Mouse (Mus musculus) midbrain, embryonic 16.5 days (tissue): ENCODE data around the gene Tnpo3. TPM values are rescaled to one million over a fixed set of nuclear protein-coding genes. Genes with fewer than 3 reads are reported as not detected.
A peak's percentile ranks its signal among the peaks of the same experiment; 100 is the strongest.

Experiments used
- ATAC-seq: fragments of 200-750 bp; cut with Nextera tagmentation; 2 replicates; pipeline ENCODE4 v1.8.0; 2017; ENCODE audit warnings: moderate TSS enrichment
- H3K27ac ChIP-seq: fragments of 300-500 bp; sonication (generic); 2 replicates; pipeline ENCODE4 v1.5.1; 2014; ENCODE audit warnings: mild to moderate bottlenecking, low read length, mixed read lengths
- H3K27me3 ChIP-seq: fragments of 300-500 bp; sonication (generic); 2 replicates; pipeline ENCODE4 v1.6.1; 2014; ENCODE audit warnings: low read depth, low read length, mixed read lengths; ENCODE audit not compliant: control insufficient read depth, insufficient read depth
- H3K36me3 ChIP-seq: fragments of 300-500 bp; sonication (generic); 2 replicates; pipeline ENCODE4 v1.6.1; 2014; ENCODE audit warnings: mild to moderate bottlenecking, low read length, moderate library complexity, mixed read lengths; ENCODE audit not compliant: control insufficient read depth, insufficient read depth
- H3K4me1 ChIP-seq: fragments of 300-500 bp; sonication (generic); 2 replicates; pipeline ENCODE4 v1.6.1; 2014; ENCODE audit warnings: mild to moderate bottlenecking, low read length, mixed read lengths; ENCODE audit not compliant: control insufficient read depth, insufficient read depth
- H3K4me2 ChIP-seq: fragments of 300-500 bp; sonication (generic); 2 replicates; pipeline ENCODE4 v1.6.1; 2014; ENCODE audit warnings: mild to moderate bottlenecking, low read length, mixed read lengths
- H3K4me3 ChIP-seq: fragments of 300-500 bp; sonication (generic); 2 replicates; pipeline ENCODE4 v1.5.1; 2014; ENCODE audit warnings: low read depth, mild to moderate bottlenecking, low read length, moderate library complexity, mixed read lengths
- H3K9ac ChIP-seq: fragments of 300-500 bp; sonication (generic); 2 replicates; pipeline ENCODE4 v1.6.1; 2014; ENCODE audit warnings: low read depth, low read length, mixed read lengths
- H3K9me3 ChIP-seq: fragments of 300-500 bp; sonication (generic); replicated peaks from 2 replicates; pipeline ENCODE4 v1.6.1; 2014; ENCODE audit warnings: mild to moderate bottlenecking, low read length, mixed read lengths; ENCODE audit not compliant: control insufficient read depth, poor library complexity, severe bottlenecking
- WGBS: fragments of 180-500 bp; shearing (Covaris S2); extraction: QIAGEN DNeasy Blood & Tissue Kit; methylation state at CpG from one replicate; pipeline ENCODE4 v1.1.7; 2014; 5-methylcytosine and 5-hydroxymethylcytosine counted together
- polyA plus RNA-seq: library from polyadenylated mRNA; unstranded; fragments of >200 nt; fragmentation: Nextera tagmentation; extraction: Ambion mirVana; gene quantifications from 2 replicates; pipeline ENCODE4 v1.2.1, GENCODE M21; 2015

Gene Tnpo3
- polyA plus RNA-seq, 1 experiment from 2014 or later = 92.5 TPM

GRCm38 (mm10) chr6:29506834-29507233 lies 102.9 kb downstream of the Tnpo3 start:
- 26% methylated on average over 8 of the region's 8 CpGs for WGBS
- Histone ChIP-seq H3K36me3 (no peaks in the 10 kb centered on the region), H3K9me3 (no peaks in the 10 kb centered on the region), H3K4me1 (0 out of 2 replicates have a peak, but pooled peaks cover 4% of the 10 kb centered on the region), H3K9ac (peak overlapping the region; percentile 11; the same call in 1 of the 2 replicates), H3K27me3 (peaks cover 15% of the 10 kb centered on the region), H3K4me3 (peak overlapping the region; percentile 51), H3K27ac (no peak overlapping the region), H3K4me2 (peak overlapping the region; percentile 68)
- ATAC-seq = peak; percentile 16; the same call in 1 of the 2 replicates

DNA sequence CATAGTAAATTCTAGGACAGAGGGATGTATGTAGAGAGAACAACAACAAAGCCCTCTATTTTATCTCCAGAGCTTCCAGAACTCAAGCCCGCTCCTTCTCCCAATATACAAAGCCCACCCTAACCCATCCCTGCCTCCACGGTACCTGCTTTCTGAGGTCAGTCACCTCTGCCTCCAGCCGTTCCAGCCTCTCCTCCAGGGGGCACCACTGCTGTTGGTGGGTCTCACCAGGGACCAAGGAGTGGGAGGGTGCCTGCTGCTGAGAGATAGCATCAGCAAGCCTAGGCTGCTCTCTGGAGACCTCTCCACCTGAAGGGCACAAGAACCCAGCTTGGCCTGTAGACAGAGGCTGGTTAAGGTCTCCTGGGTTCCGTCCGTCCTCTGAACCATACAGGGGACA lies 104.2 kb downstream of the Tnpo3 start:
- WGBS = 93% methylated on average over 5 of the region's 5 CpGs
- peaks cover 15% of the 10 kb centered on the region for H3K27me3 ChIP-seq

GRCm38 (mm10) chr6:29501599-29501998 lies 108.1 kb downstream of the Tnpo3 start:
- H3K27ac ChIP-seq = no peak overlapping the region
- H3K4me2 ChIP-seq = no peak overlapping the region
- H3K9ac ChIP-seq = no peak overlapping the region
- H3K36me3 ChIP-seq = no peaks in the 10 kb centered on the region
- WGBS = 93% methylated on average over 1 of the region's 1 CpGs
- H3K9me3 ChIP-seq = no peaks in the 10 kb centered on the region
- no peaks in the 10 kb centered on the region for H3K4me1 ChIP-seq
- H3K4me3 ChIP-seq = no peak overlapping the region
- H3K27me3 ChIP-seq = peaks cover 15% of the 10 kb centered on the region
- ATAC-seq = no peak

More for the DNA sequence above, 104.2 kb downstream of the Tnpo3 start:
- Histone ChIP-seq H3K9ac (no peak overlapping the region), H3K9me3 (no peaks in the 10 kb centered on the region), H3K4me2 (no peak overlapping the region), H3K4me1 (0 out of 2 replicates have a peak, but pooled peaks cover 4% of the 10 kb centered on the region), H3K36me3 (no peaks in the 10 kb centered on the region), H3K27ac (no peak overlapping the region), H3K4me3 (no peak overlapping the region)
- no peak for ATAC-seq

GRCm38 (mm10) chr6:29500810-29501209 lies 108.9 kb downstream of the Tnpo3 start:
- WGBS = 89% methylated on average over 6 of the region's 6 CpGs
- H3K27me3 ChIP-seq = peaks cover 17% of the 10 kb centered on the region
- no peak overlapping the region for H3K27ac ChIP-seq
- no peak overlapping the region for H3K4me3 ChIP-seq
- H3K9me3 ChIP-seq = no peaks in the 10 kb centered on the region
- H3K4me2 ChIP-seq = no peak overlapping the region
- no peak overlapping the region for H3K9ac ChIP-seq
- no peaks in the 10 kb centered on the region for H3K36me3 ChIP-seq
- H3K4me1 ChIP-seq = no peaks in the 10 kb centered on the region
- ATAC-seq = no peak

- no peak overlapping the region for H3K4me3 ChIP-seq
- WGBS = 94% methylated on average over 7 of the region's 7 CpGs
- no peaks in the 10 kb centered on the region for H3K9me3 ChIP-seq
- no peak overlapping the region for H3K9ac ChIP-seq
- ATAC-seq = no peak
- H3K27ac ChIP-seq = no peak overlapping the region
- H3K4me1 ChIP-seq = no peaks in the 10 kb centered on the region
- H3K4me2 ChIP-seq = no peak overlapping the region
- peaks cover 21% of the 10 kb centered on the region for H3K27me3 ChIP-seq
- no peaks in the 10 kb centered on the region for H3K36me3 ChIP-seq
Measured at GRCm38 (mm10) chr6:29500177-29500576, 109.5 kb downstream of the Tnpo3 start.

DNA sequence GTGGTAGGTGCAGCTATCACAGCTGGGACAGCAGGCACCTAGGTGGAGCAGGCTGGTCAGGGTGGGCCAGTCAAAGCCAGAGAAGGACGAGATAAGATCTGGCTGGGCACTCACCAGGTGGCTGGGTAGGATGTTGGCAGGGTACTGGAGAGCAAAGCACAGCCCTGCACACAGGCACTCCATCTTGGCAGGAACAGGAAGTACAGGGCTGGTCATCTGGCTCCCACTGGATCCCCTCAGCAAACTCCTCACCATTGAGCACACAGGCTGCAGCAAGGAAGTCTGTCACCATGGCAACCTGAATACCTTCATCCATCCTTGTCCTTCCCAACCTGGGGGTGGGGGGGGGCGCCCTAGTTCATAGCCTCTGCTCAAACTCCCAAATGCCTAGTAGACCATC lies 111.9 kb downstream of the Tnpo3 start:
- ATAC-seq = peak; percentile 57
- H3K4me1 ChIP-seq = no peaks in the 10 kb centered on the region

DNA sequence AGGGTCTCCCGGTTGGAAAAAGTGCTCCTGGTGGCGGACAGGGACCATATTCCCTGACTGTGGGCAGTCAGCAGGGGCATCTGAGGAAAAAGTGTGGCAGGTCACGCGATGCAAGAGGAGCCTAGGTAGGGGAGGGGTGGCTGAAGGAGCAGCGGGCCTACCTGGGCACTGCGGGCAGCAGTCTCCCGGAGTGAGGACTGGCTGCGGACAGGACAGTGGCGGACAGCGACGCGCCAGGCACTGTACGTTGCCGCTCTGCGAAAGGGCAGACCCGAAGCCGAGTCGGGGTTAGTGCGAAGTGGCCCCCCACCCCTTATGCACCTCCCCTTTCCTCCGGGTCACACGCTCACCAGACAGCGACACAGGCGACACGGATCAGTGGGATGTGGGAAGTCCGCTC lies 113.4 kb downstream of the Tnpo3 start:
- H3K27ac ChIP-seq = no peak overlapping the region
- no peak overlapping the region for H3K4me3 ChIP-seq
- ATAC-seq = no peak
- H3K4me1 ChIP-seq = no peaks in the 10 kb centered on the region
- no peaks in the 10 kb centered on the region for H3K9me3 ChIP-seq
- no peak overlapping the region for H3K9ac ChIP-seq
- H3K36me3 ChIP-seq = no peaks in the 10 kb centered on the region
- 0 out of 2 replicates have a peak overlapping the region, but pooled peaks have one; percentile 16 for H3K4me2 ChIP-seq
- peaks cover 21% of the 10 kb centered on the region for H3K27me3 ChIP-seq
- 13% methylated on average over 25 of the region's 25 CpGs for WGBS

More for the DNA sequence above, 111.9 kb downstream of the Tnpo3 start:
- H3K4me2 ChIP-seq = no peak overlapping the region
- no peak overlapping the region for H3K4me3 ChIP-seq
- H3K27me3 ChIP-seq = peaks cover 21% of the 10 kb centered on the region
- no peak overlapping the region for H3K27ac ChIP-seq
- no peak overlapping the region for H3K9ac ChIP-seq
- H3K36me3 ChIP-seq = no peaks in the 10 kb centered on the region
- no peaks in the 10 kb centered on the region for H3K9me3 ChIP-seq
- 37% methylated on average over 2 of the region's 2 CpGs for WGBS

DNA sequence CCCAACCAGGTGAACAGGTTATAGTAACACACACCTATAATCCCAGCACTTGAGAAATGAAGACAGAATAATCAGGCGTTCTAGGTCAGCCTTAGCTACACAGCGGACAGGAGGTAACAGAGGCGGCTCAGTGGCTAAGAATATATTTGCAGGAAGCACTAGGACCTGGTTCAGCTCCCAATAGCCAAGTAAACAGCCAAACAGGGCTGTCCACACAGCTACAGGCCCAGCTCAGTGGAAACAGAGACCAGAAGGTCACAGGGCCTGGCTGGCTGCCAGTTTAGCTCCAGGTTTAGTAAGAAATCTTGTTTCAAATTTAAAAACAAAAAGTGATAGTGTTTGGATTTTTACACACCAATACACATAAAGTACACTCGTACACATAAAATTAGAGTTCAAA lies 115.6 kb downstream of the Tnpo3 start:
- Histone ChIP-seq H3K36me3 (no peaks in the 10 kb centered on the region), H3K27me3 (peaks cover 21% of the 10 kb centered on the region), H3K9me3 (no peaks in the 10 kb centered on the region), H3K27ac (no peak overlapping the region), H3K4me2 (no peak overlapping the region), H3K4me3 (no peak overlapping the region), H3K9ac (no peak overlapping the region), H3K4me1 (no peaks in the 10 kb centered on the region)
- ATAC-seq = no peak
- 91% methylated on average over 4 of the region's 4 CpGs for WGBS
